Mouse (Mus musculus) retina, postnatal 1 day (tissue): Measurements from ENCODE around the gene Olig2.

Experiments
- DNase-seq: peaks from one replicate; pipeline ENCODE4 v3.0.0-alpha.2; 2012

The Olig2 gene

GRCm38 (mm10) chr16:91270982-91271549, 45.8 kb downstream of the Olig2 start:
- no peak for DNase-seq

GRCm38 (mm10) chr16:91271634-91272033, 46.4 kb downstream of the Olig2 start:
- no peak for DNase-seq
